Mouse (Mus musculus) CH12.LX (cell line): ENCODE data around the gene Nanog.

Experiments used
- BHLHE40 ChIP-seq: IDR thresholded peaks from 2 replicates; pipeline ENCODE4 v1.6.1; 2011; ENCODE audit warnings: mild to moderate bottlenecking, low read depth, low read length, improper control_type of control experiment
- CTCF ChIP-seq, 2 experiments: IDR thresholded peaks in 1 of 2; conservative IDR thresholded peaks in 1 of 2; 2 replicates each; pipeline ENCODE4 v1.5.1; 2011 to 2012; ENCODE audit warnings: low read depth in 2 of 2, low read length in 2 of 2, improper control_type of control experiment in 1 of 2, inconsistent platforms in 1 of 2, mild to moderate bottlenecking in 1 of 2, moderate library complexity in 1 of 2
- ELF1 ChIP-seq: IDR thresholded peaks from 2 replicates; pipeline ENCODE4 v1.6.1; 2014; ENCODE audit warnings: low read depth, mild to moderate bottlenecking, inconsistent platforms, low read length, improper control_type of control experiment
- GABPA ChIP-seq: IDR thresholded peaks from 2 replicates; pipeline ENCODE4 v1.6.1; 2012; ENCODE audit warnings: low read depth, low read length, improper control_type of control experiment, inconsistent platforms; ENCODE audit not compliant: insufficient replicate concordance
- POLR2A ChIP-seq: IDR thresholded peaks from 2 replicates; pipeline ENCODE4 v1.6.1; 2011; ENCODE audit warnings: low read depth, mild to moderate bottlenecking, improper control_type of control experiment, low read length

GRCm38 (mm10) chr6:122665866-122666265, 41.4 kb upstream of the Nanog start:
- TF ChIP-seq CTCF (conservative IDR thresholded peaks at IDR 0.05 in 1 of 2, IDR thresholded peaks at IDR 0.05 in 1 of 2; ENCODE audit: low read depth in 2 of 2, low read length in 2 of 2) (no peak), GABPA (no peak), BHLHE40 (no peak), POLR2A (no peak), ELF1 (no peak)
